Mouse (Mus musculus) embryo, embryonic 10 days (tissue): ENCODE results near the gene Olfr273.
"Not testable (repeated sequence)": the region's sequence is repeated elsewhere in the genome, so short reads cannot be mapped to it uniquely, and the experiment has no call there.

ENCODE experiments used
- DNase-seq: peaks from one replicate; pipeline ENCODE4 v3.0.0-alpha.2; 2015; ENCODE audit warnings: low spot score

Gene Olfr273

GRCm38 (mm10) chr4:52859136-52859535 lies at the start of gene Olfr273:
Gene Olfr273, minus strand, starts transcription at chr4:52859236.
- DNase-seq, result no peak

- DNase-seq, result no peak
Observed at GRCm38 (mm10) chr4:52864156-52864555, 5.1 kb upstream of the Olfr273 start.

GRCm38 (mm10) chr4:52849672-52850071 lies 9.4 kb downstream of the Olfr273 start:
- no peak for DNase-seq

GRCm38 (mm10) chr4:52849039-52849635 lies 9.9 kb downstream of the Olfr273 start:
- DNase-seq, result no peak

GRCm38 (mm10) chr4:52845411-52845810 lies 13.6 kb downstream of the Olfr273 start:
- DNase-seq, result not testable (repeated sequence)

GRCm38 (mm10) chr4:52821375-52821774 lies 37.7 kb downstream of the Olfr273 start:
- DNase-seq, result no peak

GRCm38 (mm10) chr4:52814304-52814703 lies 44.7 kb downstream of the Olfr273 start, which contains the start of gene Olfr275:
Gene Olfr275, plus strand, starts transcription at chr4:52814604.
- DNase-seq, result no peak

- no peak for DNase-seq
Observed at GRCm38 (mm10) chr4:52811871-52812270, 47.2 kb downstream of the Olfr273 start.
